In the genomic region with DNA sequence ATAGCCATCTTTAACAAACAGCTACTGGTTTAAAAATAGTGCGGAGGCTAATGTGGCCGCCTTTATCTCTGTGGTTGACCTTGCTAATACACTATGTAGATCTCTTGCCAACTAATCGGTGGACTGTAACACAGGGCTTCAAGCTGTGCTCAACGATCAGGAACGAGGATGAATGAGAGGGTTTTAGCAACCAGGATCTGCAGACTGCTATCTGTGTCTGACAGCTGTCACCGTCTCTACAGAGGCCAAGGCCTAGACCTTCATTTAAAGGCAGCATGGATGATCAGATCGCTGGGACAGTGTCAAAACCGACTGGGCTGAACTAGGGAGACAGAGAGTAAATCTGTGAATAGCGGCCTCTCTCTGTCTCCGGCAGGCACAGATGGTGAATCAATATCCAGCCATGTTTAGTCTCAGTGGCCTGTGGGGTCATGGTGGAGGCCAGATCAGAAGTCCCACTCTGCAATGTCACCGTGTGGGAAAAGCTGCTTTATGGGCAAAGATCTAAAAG, we compare ENCODE assay signal across 9 mouse cellular contexts.
A peak's percentile ranks its signal among the peaks of the same experiment; 100 is the strongest.
DNase-seq lines count a peak whose midpoint lies in the region; ATAC-seq and TF ChIP-seq lines count a peak whose summit lies in the region.
"Had no signal": no experiment of that assay in that cellular context is flagged by ENCODE, and none has a peak within 500 bp of the region (broad histone marks: within the 10 kb centered on the region; RNA-seq: fewer than 3 reads in every experiment).

No protein-coding gene starts in this region.

- ATAC-seq in kidney, postnatal 0 days (replicated peaks; ENCODE audit: low FRiP score, low read depth), result no peak
- ATAC-seq in erythroid progenitor cell, adult 5-6 weeks (replicated peaks; ENCODE audit: low FRiP score, poor library complexity, severe bottlenecking), result no peak
- no peak for ATAC-seq in granulocyte monocyte progenitor cell, adult 5-6 weeks (replicated peaks; ENCODE audit: poor library complexity, severe bottlenecking)
- ATAC-seq: Patski had no signal

- H3K36me3 ChIP-seq in kidney, postnatal 0 days (ENCODE audit: insufficient read depth, low read length), result no peaks in the 10 kb centered on the region

- TF ChIP-seq CTCF in kidney, postnatal 0 days (IDR thresholded peaks at IDR 0.05; ENCODE audit: low read depth), result no peak

- WGBS in kidney, postnatal 0 days, result 19% methylated on average over 11 of the region's 11 CpGs

- no peaks in the 10 kb centered on the region for H3K27me3 ChIP-seq in kidney, postnatal 0 days (ENCODE audit: insufficient read depth, low read length)
- H3K27me3 ChIP-seq: Patski had no signal

- no peak overlapping the region for H3K27ac ChIP-seq in kidney, postnatal 0 days

- H3K4me3 ChIP-seq in kidney, postnatal 0 days (replicated peaks; ENCODE audit: low read depth, low read length), result no peak overlapping the region

- no peak overlapping the region for H3K4me2 ChIP-seq in kidney, postnatal 0 days (ENCODE audit: low read length)

- peak; percentile 10 for DNase-seq in ovary, postnatal 36 days (ENCODE audit: low spot score)
- DNase-seq in ovary, postnatal 14 days (ENCODE audit: low spot score), result no peak
- peak; percentile 49 for DNase-seq in forelimb bud, embryonic 11.5 days (ENCODE audit: low read depth, low spot score)
- peak; percentile 44 for DNase-seq in kidney, postnatal 0 days (ENCODE audit: low spot score)
- peak; percentile 67 for DNase-seq in retina, postnatal 1 day
- no peak for DNase-seq in lung, postnatal 14 days

- H3K9ac ChIP-seq in kidney, postnatal 0 days (ENCODE audit: low read depth, low read length), result no peak overlapping the region

- no peaks in the 10 kb centered on the region for H3K9me3 ChIP-seq in kidney, postnatal 0 days (replicated peaks; ENCODE audit: low read length)

- H3K4me1 ChIP-seq in kidney, postnatal 0 days (replicated peaks; ENCODE audit: insufficient read depth, low read length), result peaks cover 13% of the 10 kb centered on the region; the same call in 1 of the 2 replicates

Comparison
In these comparisons a context has a peak if more than half of its experiments do, and no peak if none do; other contexts are left out.
1. DNase-seq: peak in ovary, postnatal 36 days (single experiment), forelimb bud, embryonic 11.5 days (single experiment), kidney, postnatal 0 days (single experiment) and retina, postnatal 1 day (single experiment); none in ovary, postnatal 14 days (single experiment) and lung, postnatal 14 days (single experiment).